Mouse (Mus musculus) liver, embryonic 13.5 days (tissue): ENCODE measurements around the gene Gm20517. TPM values are rescaled to one million over a fixed set of nuclear protein-coding genes. Genes with fewer than 3 reads are reported as not detected.

Source experiments
- ATAC-seq: fragments of 200-750 bp; cut with Nextera tagmentation; 2 replicates; pipeline ENCODE4 v1.8.0; 2017; ENCODE audit warnings: low read depth, mild to moderate bottlenecking, moderate number of reproducible peaks, moderate library complexity
- DNase-seq: peaks from one replicate; pipeline ENCODE4 v3.0.0; 2022
- H3K27ac ChIP-seq: fragments of 300-500 bp; sonication (generic); 2 replicates; pipeline ENCODE4 v1.5.1; 2015; ENCODE audit warnings: moderate library complexity, mild to moderate bottlenecking, inconsistent platforms
- H3K27me3 ChIP-seq: fragments of 300-500 bp; sonication (generic); 2 replicates; pipeline ENCODE4 v1.6.1; 2015; ENCODE audit warnings: mild to moderate bottlenecking, inconsistent platforms
- H3K36me3 ChIP-seq: fragments of 300-500 bp; sonication (generic); 2 replicates; pipeline ENCODE4 v1.6.1; 2015; ENCODE audit warnings: mild to moderate bottlenecking, inconsistent platforms
- H3K4me1 ChIP-seq: fragments of 300-500 bp; sonication (generic); replicated peaks from 2 replicates; pipeline ENCODE4 v1.6.1; 2015; ENCODE audit warnings: inconsistent platforms
- H3K4me2 ChIP-seq: fragments of 300-500 bp; sonication (generic); 2 replicates; pipeline ENCODE4 v1.6.1; 2015; ENCODE audit warnings: inconsistent platforms, mild to moderate bottlenecking, moderate library complexity
- H3K4me3 ChIP-seq: fragments of 300-500 bp; sonication (generic); replicated peaks from 2 replicates; pipeline ENCODE4 v1.5.1; 2015; ENCODE audit warnings: mild to moderate bottlenecking, inconsistent platforms
- H3K9ac ChIP-seq: fragments of 300-500 bp; sonication (generic); 2 replicates; pipeline ENCODE4 v1.6.1; 2015; ENCODE audit warnings: mild to moderate bottlenecking, inconsistent platforms
- H3K9me3 ChIP-seq: fragments of 300-500 bp; sonication (generic); replicated peaks from 2 replicates; pipeline ENCODE4 v1.6.1; 2016; ENCODE audit warnings: inconsistent platforms
- WGBS: fragments of 180-500 bp; shearing (Covaris S2); methylation state at CpG from one replicate; pipeline ENCODE4 v1.1.7; 2015; ENCODE audit not compliant: insufficient replicate concordance; 5-methylcytosine and 5-hydroxymethylcytosine counted together
- polyA plus RNA-seq: library from polyadenylated mRNA; unstranded; fragments of >200 nt; fragmentation: Nextera tagmentation; extraction: Ambion mirVana; gene quantifications from 2 replicates; pipeline ENCODE4 v1.2.1, GENCODE M21; 2015

Gm20517 gene
- polyA plus RNA-seq, 1 experiment from 2014 or later: 1.8 TPM

DNA sequence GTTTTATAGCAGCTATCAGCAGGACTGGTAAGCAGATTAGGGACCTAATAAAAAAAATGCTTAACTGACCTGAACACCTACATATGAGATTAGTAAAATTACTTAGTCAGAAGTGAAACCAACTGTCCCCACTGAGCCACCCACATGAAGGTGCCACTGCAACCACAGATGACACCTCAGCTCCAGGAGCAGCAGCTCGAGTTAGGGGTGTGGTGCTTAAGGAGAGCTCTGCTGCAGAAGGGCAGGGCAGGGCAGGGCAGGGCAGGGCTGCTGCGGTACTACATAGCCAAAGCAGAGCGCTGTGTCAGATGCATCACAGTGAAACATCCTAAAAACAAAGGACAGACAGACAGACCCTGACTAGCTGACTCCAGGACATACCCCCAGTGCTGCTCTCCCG is 71.4 kb downstream of the Gm20517 start:
- ATAC-seq: no peak
- H3K27ac ChIP-seq: no peak overlapping the region
- H3K36me3 ChIP-seq: peaks cover 77% of the 10 kb centered on the region
- peaks cover 27% of the 10 kb centered on the region for H3K4me1 ChIP-seq
- DNase-seq: no peak
- H3K4me3 ChIP-seq: no peak overlapping the region
- H3K4me2 ChIP-seq: no peak overlapping the region
- H3K27me3 ChIP-seq: no peaks in the 10 kb centered on the region
- H3K9me3 ChIP-seq: no peaks in the 10 kb centered on the region
- H3K9ac ChIP-seq: no peak overlapping the region
- WGBS: 54% methylated on average over 4 of the region's 4 CpGs

DNA sequence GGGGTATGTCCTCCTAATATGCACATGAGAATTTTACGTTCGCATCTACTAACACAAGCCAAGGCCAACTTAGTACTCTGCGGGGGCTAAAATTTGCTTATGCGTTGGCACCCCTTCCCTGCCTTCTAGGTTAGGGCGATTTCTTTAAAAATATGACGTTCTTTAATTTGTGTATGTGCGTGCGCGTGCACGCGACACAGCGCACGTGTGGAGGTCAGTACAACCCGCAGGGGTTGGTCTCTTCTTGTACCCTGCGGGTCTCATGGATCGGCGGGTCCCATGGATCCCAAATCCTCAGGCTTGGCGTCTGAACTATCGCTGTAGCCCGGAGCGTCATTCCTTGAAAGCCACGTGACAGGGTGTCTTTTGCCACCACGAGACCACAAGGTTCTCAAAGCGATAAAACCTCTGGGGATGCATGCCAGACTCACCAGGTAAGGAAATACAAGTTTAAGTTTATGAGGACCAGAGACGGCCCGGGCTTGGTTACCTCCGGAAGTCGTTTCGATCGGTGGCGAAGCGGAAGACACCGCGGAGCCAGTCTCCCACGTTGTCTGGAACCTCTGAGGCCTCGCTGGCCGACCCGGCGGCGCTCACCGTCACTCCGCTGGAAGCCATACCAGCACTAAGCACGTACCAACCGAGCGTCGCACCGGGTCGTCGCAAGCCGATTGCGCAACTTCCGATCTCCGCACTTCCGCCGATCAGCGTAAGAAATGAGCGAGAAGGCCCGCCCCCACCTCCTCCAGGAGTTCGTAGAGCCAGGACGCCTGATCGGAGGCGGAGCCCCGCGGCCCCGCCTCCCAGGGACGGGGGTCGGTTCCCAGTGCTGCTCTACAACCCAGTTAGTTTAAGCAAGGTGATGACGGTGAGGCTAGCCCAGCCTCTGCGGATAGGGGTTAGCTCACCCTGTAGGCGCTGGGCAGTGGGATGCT is 76.3 kb downstream of the Gm20517 start:
- under 1% methylated on average over 70 of the region's 70 CpGs for WGBS
- DNase-seq (peak; percentile 90), ATAC-seq (peak; percentile 82)
- Histone ChIP-seq H3K4me3 (peak overlapping the region; percentile 72), H3K9ac (peak overlapping the region; percentile 80), H3K4me1 (peaks cover 43% of the 10 kb centered on the region), H3K9me3 (no peaks in the 10 kb centered on the region), H3K27ac (peak overlapping the region; percentile 69), H3K27me3 (peaks cover 20% of the 10 kb centered on the region), H3K36me3 (peaks cover 35% of the 10 kb centered on the region), H3K4me2 (peak overlapping the region; percentile 98)

DNA sequence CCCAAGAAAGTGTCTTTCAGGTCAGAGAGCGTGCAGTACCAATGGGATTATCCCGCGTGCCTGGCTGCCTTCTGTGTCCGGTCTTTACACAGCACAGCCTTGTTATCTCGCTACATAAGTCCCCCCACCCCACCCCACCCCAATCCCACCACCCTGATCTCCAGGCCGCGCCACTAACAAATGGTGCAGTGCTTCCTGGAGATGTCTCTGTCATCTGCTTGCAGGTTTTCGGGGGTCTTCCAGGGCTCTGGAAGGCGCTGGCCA is 76.9 kb downstream of the Gm20517 start, which contains the start of gene Tomm6:
Tomm6 (minus strand) TSS at position 43 of the 264 bp plus-strand sequence.
- Histone ChIP-seq H3K27ac (peak within 1 kb of the TSS; percentile 69), H3K27me3 (peaks cover 24% of the 10 kb centered on the region), H3K4me3 (peak within 1 kb of the TSS; percentile 72), H3K9ac (peak within 1 kb of the TSS; percentile 80), H3K4me2 (peak within 1 kb of the TSS; percentile 98), H3K9me3 (no peaks in the 10 kb centered on the region), H3K36me3 (peaks cover 30% of the 10 kb centered on the region), H3K4me1 (peaks cover 39% of the 10 kb centered on the region)
- DNase-seq: no peak
- ATAC-seq: no peak
- WGBS: 0% methylated on average over 9 of the region's 9 CpGs

DNA sequence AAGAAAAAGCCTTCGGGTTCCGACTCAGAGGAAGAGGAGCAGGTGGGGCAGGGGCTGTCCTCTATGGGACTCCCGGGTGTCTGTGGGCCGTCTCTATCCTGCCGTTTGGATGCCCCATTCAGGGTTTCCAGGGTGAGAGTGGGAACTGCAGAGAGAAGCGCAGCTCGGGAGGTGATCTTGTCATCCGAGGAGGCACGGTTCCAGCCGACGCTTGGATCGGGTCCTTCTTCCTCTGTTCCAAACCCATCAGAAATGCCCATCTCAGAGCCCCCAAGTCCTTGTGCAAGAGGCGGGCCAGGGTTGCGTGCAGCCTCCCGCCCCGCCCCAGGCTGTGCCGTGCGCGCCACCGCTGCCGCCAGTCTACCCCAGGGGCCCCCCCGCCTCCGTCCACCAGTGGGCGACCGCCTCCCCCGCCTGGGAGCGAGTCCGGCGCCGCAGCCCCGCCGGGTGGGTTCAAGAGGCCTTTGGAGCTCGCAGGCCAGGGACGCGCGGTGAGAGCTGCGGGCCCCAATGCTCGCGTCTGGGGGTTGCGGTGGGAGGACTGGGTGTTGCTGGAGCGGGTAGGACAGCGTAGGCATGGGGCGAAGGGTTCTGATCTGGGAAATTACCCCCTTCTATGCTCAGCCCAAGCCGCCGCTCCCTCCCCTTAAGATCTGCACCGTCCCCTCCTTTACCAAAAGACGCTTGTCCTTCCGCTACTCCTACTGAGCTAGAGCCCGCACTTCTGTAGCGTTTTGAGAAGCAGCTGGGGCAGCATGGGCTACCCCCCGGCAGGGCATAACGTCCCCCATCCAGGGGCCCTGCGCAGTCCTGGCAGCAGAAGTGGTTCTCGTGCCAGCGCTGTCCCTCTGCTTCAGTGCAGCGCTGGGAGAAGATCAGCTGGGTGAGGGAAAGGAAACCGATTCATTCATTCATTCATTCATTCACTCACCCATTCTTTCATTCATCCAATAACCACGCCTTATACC is 77.5 kb downstream of the Gm20517 start, which contains the start of gene Frs3:
Frs3 (plus strand) TSS at position 423 of the 968 bp plus-strand sequence.
- 2% methylated on average over 58 of the region's 58 CpGs for WGBS
- peak within 1 kb of the TSS; percentile 80 for H3K9ac ChIP-seq
- peaks cover 43% of the 10 kb centered on the region for H3K4me1 ChIP-seq
- peaks cover 30% of the 10 kb centered on the region for H3K27me3 ChIP-seq
- peaks cover 23% of the 10 kb centered on the region for H3K36me3 ChIP-seq
- H3K4me3 ChIP-seq: peak within 1 kb of the TSS; percentile 72
- no peaks in the 10 kb centered on the region for H3K9me3 ChIP-seq
- ATAC-seq (peak; percentile 65), DNase-seq (peak; percentile 68)
- H3K4me2 ChIP-seq: peak within 1 kb of the TSS; percentile 98
- peak within 1 kb of the TSS; percentile 69 for H3K27ac ChIP-seq

GRCm38 (mm10) chr17:47689894-47690293 is 78.5 kb downstream of the Gm20517 start:
- WGBS: 81% methylated on average over 8 of the region's 8 CpGs
- Histone ChIP-seq H3K4me2 (peak overlapping the region; percentile 98; the same call in 1 of the 2 replicates), H3K4me3 (no peak overlapping the region), H3K27ac (no peak overlapping the region), H3K36me3 (peaks cover 13% of the 10 kb centered on the region), H3K27me3 (peaks cover 35% of the 10 kb centered on the region), H3K4me1 (peaks cover 52% of the 10 kb centered on the region), H3K9me3 (no peaks in the 10 kb centered on the region), H3K9ac (no peak overlapping the region)
- ATAC-seq (no peak), DNase-seq (no peak)

- Histone ChIP-seq H3K4me2 (no peak overlapping the region), H3K27ac (no peak overlapping the region), H3K4me1 (peaks cover 51% of the 10 kb centered on the region), H3K9ac (no peak overlapping the region), H3K4me3 (no peak overlapping the region), H3K9me3 (no peaks in the 10 kb centered on the region), H3K36me3 (no peaks in the 10 kb centered on the region), H3K27me3 (peaks cover 53% of the 10 kb centered on the region)
- DNase-seq (no peak), ATAC-seq (no peak)
- 77% methylated on average over 3 of the region's 3 CpGs for WGBS
Measured at GRCm38 (mm10) chr17:47691650-47692049, 80.3 kb downstream of the Gm20517 start.

GRCm38 (mm10) chr17:47693671-47694441 is 82.5 kb downstream of the Gm20517 start:
- ATAC-seq (no peak), DNase-seq (no peak)
- Histone ChIP-seq H3K9ac (peak overlapping the region; percentile 64), H3K27me3 (peaks cover 69% of the 10 kb centered on the region), H3K27ac (no peak overlapping the region), H3K9me3 (no peaks in the 10 kb centered on the region), H3K36me3 (no peaks in the 10 kb centered on the region), H3K4me2 (peak overlapping the region; percentile 91), H3K4me3 (peak overlapping the region; percentile 69), H3K4me1 (peaks cover 42% of the 10 kb centered on the region)
- 43% methylated on average over 13 of the region's 13 CpGs for WGBS

GRCm38 (mm10) chr17:47694442-47694502 is 82.9 kb downstream of the Gm20517 start, which contains the start of gene Gm21981:
Gm21981 (minus strand) TSS chr17:47694455.
- Histone ChIP-seq H3K4me2 (peak within 1 kb of the TSS; percentile 91), H3K9me3 (no peaks in the 10 kb centered on the region), H3K27me3 (peaks cover 69% of the 10 kb centered on the region), H3K9ac (peak within 1 kb of the TSS; percentile 73), H3K4me1 (peaks cover 40% of the 10 kb centered on the region), H3K4me3 (peak within 1 kb of the TSS; percentile 69), H3K36me3 (no peaks in the 10 kb centered on the region), H3K27ac (peak within 1 kb of the TSS; percentile 29; the same call in 1 of the 2 replicates)
- 3% methylated on average over 3 of the region's 3 CpGs for WGBS
- no peak for ATAC-seq
- no peak for DNase-seq

GRCm38 (mm10) chr17:47694503-47695336 is 83.3 kb downstream of the Gm20517 start, which contains the start of gene Prickle4:
Prickle4 (minus strand) TSS chr17:47694736.
- Histone ChIP-seq H3K27me3 (peaks cover 66% of the 10 kb centered on the region), H3K4me3 (peak within 1 kb of the TSS; percentile 69), H3K27ac (peak within 1 kb of the TSS; percentile 29; the same call in 1 of the 2 replicates), H3K36me3 (no peaks in the 10 kb centered on the region), H3K9me3 (no peaks in the 10 kb centered on the region), H3K4me1 (peaks cover 40% of the 10 kb centered on the region), H3K9ac (peak within 1 kb of the TSS; percentile 73), H3K4me2 (peak within 1 kb of the TSS; percentile 91)
- DNase-seq (peak; percentile 88), ATAC-seq (peak; percentile 87)
- WGBS: 1% methylated on average over 69 of the region's 82 CpGs

- DNase-seq: no peak
- under 1% methylated on average over 20 of the region's 23 CpGs for WGBS
- Histone ChIP-seq H3K36me3 (no peaks in the 10 kb centered on the region), H3K4me3 (peak overlapping the region; percentile 69), H3K27ac (no peak overlapping the region), H3K4me1 (peaks cover 43% of the 10 kb centered on the region), H3K27me3 (peaks cover 60% of the 10 kb centered on the region), H3K9ac (peak overlapping the region; percentile 73), H3K9me3 (no peaks in the 10 kb centered on the region), H3K4me2 (peak overlapping the region; percentile 91)
- ATAC-seq: no peak
Measured at GRCm38 (mm10) chr17:47695337-47695710, 83.9 kb downstream of the Gm20517 start.
